Mouse (Mus musculus): ENCODE data around the gene Bhlhe41. TPM values are rescaled to one million over a fixed set of nuclear protein-coding genes. Genes with fewer than 3 reads are reported as not detected.

Bhlhe41 gene
- total RNA-seq, 4 experiments from 2014 or later, result 27.4 to 57.3 (median 35.1) TPM

DNA sequence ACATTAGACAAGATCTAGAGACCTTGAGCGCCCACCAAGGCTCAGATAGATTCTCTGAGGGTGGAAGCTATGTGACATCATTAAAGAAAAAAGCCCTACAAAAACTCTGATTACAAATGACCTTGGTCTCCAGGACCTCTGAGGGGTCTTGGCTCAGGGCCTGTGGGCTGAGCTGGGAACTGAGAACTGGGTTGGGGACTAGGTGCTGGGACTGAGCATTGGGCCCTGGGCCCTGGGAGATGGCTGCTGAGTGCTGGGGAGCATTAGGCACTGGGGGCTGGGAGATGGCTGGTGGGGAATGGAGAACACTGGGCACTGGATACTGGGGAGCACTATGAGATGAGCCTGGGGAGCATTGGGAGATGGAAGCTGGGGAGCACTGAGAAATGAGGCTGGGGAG lies 19.3 kb downstream of the Bhlhe41 start:
- DNase-seq (ENCODE audit: low spot score), result no peak

DNA sequence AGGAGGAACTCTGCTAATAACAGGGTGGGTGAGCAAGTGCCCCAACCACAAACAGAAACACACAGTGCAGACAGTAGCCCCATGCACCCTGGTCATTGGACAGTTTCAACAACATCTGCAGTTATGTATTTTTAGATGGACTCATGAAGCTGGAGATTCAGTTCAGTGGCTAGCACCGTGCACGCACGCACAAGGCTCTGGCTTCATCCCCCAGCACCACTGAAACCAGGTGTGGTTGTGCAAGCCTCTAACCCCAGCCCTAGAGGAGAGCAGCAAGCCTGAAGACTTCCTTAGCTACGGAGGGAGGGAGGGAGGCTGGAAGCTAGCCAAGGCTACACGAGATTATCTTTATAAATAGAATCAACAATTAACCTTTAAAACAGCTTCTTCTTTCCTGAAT lies 19.7 kb downstream of the Bhlhe41 start:
- no peak for DNase-seq (ENCODE audit: low spot score)

- DNase-seq (ENCODE audit: low spot score), result no peak
Observed at GRCm38 (mm10) chr6:145835359-145835758, 30.0 kb downstream of the Bhlhe41 start.

DNA sequence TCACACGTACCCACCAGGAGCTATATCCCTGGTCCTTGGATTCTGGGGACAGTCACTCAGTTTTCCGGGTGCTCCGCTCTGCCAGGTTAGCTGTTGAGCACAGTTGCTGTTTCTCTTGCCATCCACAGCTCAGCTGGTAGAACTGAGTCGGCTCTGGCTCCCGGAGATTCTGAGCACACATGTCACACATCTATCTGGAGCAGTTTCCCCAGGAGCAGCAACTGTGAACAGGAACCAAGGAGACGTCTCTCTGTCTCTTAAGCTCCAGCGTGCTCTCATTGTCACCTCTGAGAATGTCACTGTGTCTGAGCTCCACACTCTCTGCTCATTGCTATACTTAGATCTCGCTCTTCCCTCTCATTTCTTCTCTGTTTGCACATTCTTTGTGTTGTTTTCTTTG lies 32.4 kb downstream of the Bhlhe41 start:
- DNase-seq (ENCODE audit: low spot score), result no peak

- no peak for DNase-seq (ENCODE audit: low spot score)
Observed at GRCm38 (mm10) chr6:145830617-145831016, 34.7 kb downstream of the Bhlhe41 start.

- DNase-seq (ENCODE audit: low spot score), result peak; percentile 64
Observed at GRCm38 (mm10) chr6:145830117-145830516, 35.2 kb downstream of the Bhlhe41 start.

DNA sequence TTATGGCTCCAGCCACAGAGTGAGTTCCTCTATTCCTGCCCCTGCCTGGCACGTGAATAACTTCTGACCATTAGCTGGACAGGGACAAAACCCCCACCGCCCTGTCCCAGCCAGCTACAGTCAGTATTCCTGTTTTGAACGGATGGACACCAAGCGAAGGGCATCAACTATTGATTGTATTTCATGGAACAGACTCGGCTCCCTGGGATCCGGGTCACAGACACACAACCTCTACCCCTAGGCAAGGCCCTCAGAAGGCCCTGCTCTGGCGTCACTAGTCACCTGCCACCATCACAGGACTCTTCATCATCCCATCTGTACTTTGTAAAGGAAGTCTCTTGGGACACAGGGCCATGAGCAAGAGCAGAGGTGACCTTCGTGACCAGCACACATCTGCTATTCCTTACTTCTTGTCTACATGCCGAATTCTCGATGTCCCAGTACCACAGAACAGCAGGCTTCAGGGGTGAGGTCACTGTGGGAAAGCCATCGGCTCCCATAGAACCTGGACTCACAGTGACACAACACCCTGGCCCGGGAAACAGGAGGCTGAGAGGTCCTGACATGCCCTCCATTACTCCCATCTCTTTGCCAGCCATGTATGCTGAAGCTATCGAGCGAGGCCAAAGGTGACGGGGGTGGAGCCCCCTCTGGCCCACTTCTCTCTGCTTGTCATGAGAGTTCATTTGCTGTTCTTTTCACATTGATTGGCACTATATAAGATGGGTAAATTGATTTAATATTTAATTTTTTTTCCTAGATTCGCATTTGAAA lies 36.1 kb downstream of the Bhlhe41 start:
- no peak for DNase-seq (ENCODE audit: low spot score)

DNA sequence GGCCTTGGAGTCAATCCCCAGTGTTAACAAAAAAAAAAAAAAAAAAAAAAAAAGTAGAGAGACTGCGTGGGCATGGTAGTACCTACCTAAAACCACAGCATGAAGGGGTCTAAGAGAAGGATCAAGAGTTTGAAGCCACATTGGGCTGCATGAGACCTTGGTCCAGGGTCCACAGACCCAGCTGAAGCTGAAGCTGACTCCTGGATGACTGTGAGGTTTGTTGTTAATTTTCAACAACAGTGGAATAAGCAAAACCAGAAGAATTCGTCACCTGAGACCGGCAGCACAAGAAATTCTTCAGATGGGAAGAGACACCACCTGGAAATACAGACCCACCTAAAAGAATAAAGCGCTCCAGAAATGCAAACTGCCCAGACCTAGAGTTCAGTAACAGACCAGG lies 39.1 kb downstream of the Bhlhe41 start:
- no peak for DNase-seq (ENCODE audit: low spot score)

GRCm38 (mm10) chr6:145823588-145824234 lies 41.6 kb downstream of the Bhlhe41 start:
- no peak for DNase-seq (ENCODE audit: low spot score)

DNA sequence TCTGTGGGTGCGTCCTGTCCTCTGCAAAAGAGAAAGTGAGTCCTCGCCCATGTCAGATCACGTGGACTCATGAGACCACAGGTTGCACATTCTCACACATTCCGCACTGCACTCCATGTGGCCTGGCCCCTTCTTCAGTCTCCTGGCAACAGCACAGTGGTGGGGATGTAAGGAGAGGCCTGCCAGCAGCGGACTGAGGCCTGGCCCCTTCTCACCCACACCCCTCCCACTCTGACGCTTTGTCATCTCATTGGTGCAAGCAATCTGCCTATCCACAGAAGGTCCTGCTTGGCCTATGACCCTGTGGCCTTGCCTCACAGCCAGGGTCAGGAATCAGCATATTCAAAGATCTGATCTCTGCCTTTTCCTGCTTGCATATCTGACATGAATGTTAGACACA lies 42.3 kb downstream of the Bhlhe41 start:
- no peak for DNase-seq (ENCODE audit: low spot score)

GRCm38 (mm10) chr6:145822218-145822617 lies 43.1 kb downstream of the Bhlhe41 start:
- no peak for DNase-seq (ENCODE audit: low spot score)

- no peak for DNase-seq (ENCODE audit: low spot score)
Observed at GRCm38 (mm10) chr6:145819151-145819550, 46.2 kb downstream of the Bhlhe41 start.

- DNase-seq (ENCODE audit: low spot score), result no peak
Observed at GRCm38 (mm10) chr6:145815200-145815599, 50.2 kb downstream of the Bhlhe41 start.

DNA sequence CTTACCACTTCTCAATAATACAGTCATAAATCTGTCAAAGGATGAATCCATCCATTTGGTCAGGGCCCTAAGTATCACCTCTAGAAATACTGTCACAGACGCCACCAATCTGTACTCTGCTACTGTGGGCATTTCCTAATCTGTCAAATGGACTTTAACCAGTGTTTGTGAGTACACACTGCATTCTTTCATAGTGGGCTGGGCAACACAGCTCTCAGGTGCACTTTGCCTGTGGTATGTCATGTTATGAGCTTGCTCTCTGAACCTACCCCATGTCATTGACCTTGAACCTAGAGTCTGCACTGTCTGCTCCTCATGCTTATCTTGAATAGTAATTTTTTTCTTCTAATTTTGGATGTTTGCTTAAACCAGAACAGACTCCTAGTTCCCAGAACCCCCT lies 54.2 kb downstream of the Bhlhe41 start:
- DNase-seq (ENCODE audit: low spot score), result no peak

DNA sequence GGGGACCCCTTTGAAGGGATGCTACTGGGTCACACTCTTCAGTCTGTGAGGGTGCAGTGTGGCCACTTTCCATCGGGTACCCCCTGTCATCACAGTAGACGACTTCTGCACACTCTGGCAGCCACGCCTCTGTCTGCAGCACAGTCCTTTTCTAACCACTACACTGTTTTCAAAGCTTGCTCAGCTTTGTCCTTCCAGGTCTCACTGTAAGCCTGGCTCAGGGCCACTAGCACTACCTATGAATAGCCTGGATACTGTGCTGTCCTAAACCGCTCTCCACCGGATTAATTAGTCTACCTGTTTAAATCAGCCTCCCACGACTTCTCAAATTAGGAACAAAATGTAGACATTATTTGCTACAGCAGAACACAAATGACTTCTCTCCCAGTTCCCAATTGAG lies 55.3 kb downstream of the Bhlhe41 start:
- no peak for DNase-seq (ENCODE audit: low spot score)

DNA sequence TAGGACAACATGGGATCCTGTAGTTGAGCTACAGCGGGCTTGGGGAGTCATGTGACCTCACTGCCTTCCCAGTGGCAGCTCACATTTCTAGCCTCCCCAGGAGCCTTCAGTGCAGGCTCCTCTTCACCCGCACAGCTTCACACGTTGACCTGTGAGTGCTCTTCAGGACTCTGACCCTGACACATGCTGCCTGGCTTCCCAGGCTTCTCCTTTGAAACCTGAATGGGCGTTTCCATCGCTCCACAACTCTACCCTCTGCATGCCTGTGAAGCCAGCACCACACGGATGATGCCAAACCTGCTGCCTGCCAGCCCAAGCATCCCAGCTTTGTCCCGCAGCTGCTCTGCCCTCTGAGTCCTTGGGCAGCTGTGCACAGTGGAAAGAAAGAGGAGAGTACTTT lies 55.8 kb downstream of the Bhlhe41 start:
- DNase-seq (ENCODE audit: low spot score), result no peak

Other genes starting within 250 kb of the Bhlhe41 start
- gene Tuba3b, start 249.8 kb downstream of the Bhlhe41 start, total RNA-seq (2022), result under 1 TPM in 3 of 4 experiments, not detected in 1; 0.14 to 0.22 (median 0.19) TPM
- 10 to 100 TPM; 54.3 to 61.5 (median 55.4) TPM for gene Rassf8, start 118.8 kb downstream of the Bhlhe41 start, total RNA-seq (2022)
- 100 to 1,000 TPM; 100 to 117 (median 109) TPM for gene Sspn, start 66.1 kb upstream of the Bhlhe41 start, total RNA-seq (2022)

All from heart, adult 8-10 months (tissue).